Mouse (Mus musculus) lung, postnatal 0 days (tissue): ENCODE data around the gene Fcnb. TPM values are rescaled to one million over a fixed set of nuclear protein-coding genes. Genes with fewer than 3 reads are reported as not detected.

Source experiments
- ATAC-seq: fragments of 200-750 bp; cut with Nextera tagmentation; 2 replicates; pipeline ENCODE4 v1.8.0; 2017; ENCODE audit warnings: moderate library complexity
- DNase-seq: peaks from one replicate; pipeline ENCODE4 v3.0.0-alpha.2; 2016; ENCODE audit warnings: low spot score
- H3K27ac ChIP-seq: fragments of 300-500 bp; sonication (generic); 2 replicates; pipeline ENCODE4 v1.5.1; 2014; ENCODE audit warnings: antibody characterized with exemption, mild to moderate bottlenecking, low read length, mixed read lengths
- H3K27me3 ChIP-seq: fragments of 300-500 bp; sonication (generic); replicated peaks from 2 replicates; pipeline ENCODE4 v1.6.1; 2014; ENCODE audit warnings: low read length, mixed read lengths; ENCODE audit not compliant: insufficient read depth
- H3K36me3 ChIP-seq: fragments of 300-500 bp; sonication (generic); 2 replicates; pipeline ENCODE4 v1.6.1; 2014; ENCODE audit warnings: low read length, mixed read lengths; ENCODE audit not compliant: insufficient read depth
- H3K4me1 ChIP-seq: fragments of 300-500 bp; sonication (generic); 2 replicates; pipeline ENCODE4 v1.6.1; 2014; ENCODE audit warnings: antibody characterized with exemption, low read depth, low read length, mixed read lengths; ENCODE audit not compliant: insufficient read depth
- H3K4me2 ChIP-seq: fragments of 300-500 bp; sonication (generic); replicated peaks from 2 replicates; pipeline ENCODE4 v1.6.1; 2014; ENCODE audit warnings: low read depth, mild to moderate bottlenecking, low read length, moderate library complexity, mixed read lengths
- H3K4me3 ChIP-seq: fragments of 300-500 bp; sonication (generic); 2 replicates; pipeline ENCODE4 v1.5.1; 2014; ENCODE audit warnings: low read depth, low read length
- H3K9ac ChIP-seq: fragments of 300-500 bp; sonication (generic); replicated peaks from 2 replicates; pipeline ENCODE4 v1.6.1; 2014; ENCODE audit warnings: low read depth, mild to moderate bottlenecking
- H3K9me3 ChIP-seq: fragments of 300-500 bp; sonication (generic); 2 replicates; pipeline ENCODE4 v1.6.1; 2016; ENCODE audit warnings: low read length, mixed read lengths
- CTCF ChIP-seq: IDR thresholded peaks from 2 replicates; pipeline ENCODE4 v1.5.1; 2016; ENCODE audit warnings: antibody characterized with exemption, mild to moderate bottlenecking
- EP300 ChIP-seq: IDR thresholded peaks from 2 replicates; pipeline ENCODE4 v1.6.1; 2016; ENCODE audit warnings: antibody characterized with exemption, mild to moderate bottlenecking, control low read depth
- WGBS: fragments of 180-500 bp; shearing (Covaris S2); extraction: QIAGEN DNeasy Blood & Tissue Kit; methylation state at CpG from one replicate; pipeline ENCODE4 v1.1.7; 2014; 5-methylcytosine and 5-hydroxymethylcytosine counted together
- polyA plus RNA-seq: library from polyadenylated mRNA; unstranded; fragments of >200 nt; fragmentation: Nextera tagmentation; extraction: Ambion mirVana; gene quantifications from 2 replicates; pipeline ENCODE4 v1.2.1, GENCODE M21; 2015

The Fcnb gene
- polyA plus RNA-seq, 1 experiment from 2014 or later = 1.1 TPM

DNA sequence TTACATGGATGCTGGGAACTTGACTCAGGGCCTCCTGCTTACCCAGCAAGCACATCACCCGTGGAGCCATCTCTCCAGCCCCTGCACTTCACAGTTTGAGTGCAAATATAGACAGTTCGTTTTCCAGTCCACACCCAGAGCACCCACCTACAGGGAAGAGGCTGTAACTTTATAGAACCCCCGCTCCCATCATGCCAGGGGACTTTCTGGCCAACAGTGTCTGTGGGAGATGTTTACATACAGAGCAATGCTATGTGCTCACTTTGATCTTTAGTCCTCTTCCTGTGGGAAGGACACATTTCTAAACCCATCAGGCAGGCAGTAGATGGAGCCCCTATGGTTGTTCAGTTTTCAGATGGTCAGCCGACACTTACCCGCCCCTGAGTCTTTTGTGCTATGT, 18.0 kb downstream of the Fcnb start:
- H3K27ac ChIP-seq = no peak overlapping the region
- 53% methylated on average over 5 of the region's 5 CpGs for WGBS
- no peak overlapping the region for H3K9ac ChIP-seq
- no peak for ATAC-seq
- H3K4me1 ChIP-seq = no peaks in the 10 kb centered on the region
- H3K4me3 ChIP-seq = no peak overlapping the region
- H3K4me2 ChIP-seq = no peak overlapping the region
- no peaks in the 10 kb centered on the region for H3K27me3 ChIP-seq
- no peak for DNase-seq
- no peaks in the 10 kb centered on the region for H3K9me3 ChIP-seq
- TF ChIP-seq CTCF = no peak
- no peak for TF ChIP-seq EP300
- H3K36me3 ChIP-seq = no peaks in the 10 kb centered on the region

GRCm38 (mm10) chr2:28065081-28065651, 19.5 kb downstream of the Fcnb start:
- no peak overlapping the region for H3K27ac ChIP-seq
- WGBS = 81% methylated on average over 5 of the region's 5 CpGs
- no peaks in the 10 kb centered on the region for H3K4me1 ChIP-seq
- no peak overlapping the region for H3K4me3 ChIP-seq
- no peaks in the 10 kb centered on the region for H3K27me3 ChIP-seq
- TF ChIP-seq EP300 = no peak
- no peak for TF ChIP-seq CTCF
- H3K36me3 ChIP-seq = no peaks in the 10 kb centered on the region
- no peak for DNase-seq
- H3K4me2 ChIP-seq = no peak overlapping the region
- H3K9me3 ChIP-seq = no peaks in the 10 kb centered on the region
- ATAC-seq = no peak
- H3K9ac ChIP-seq = no peak overlapping the region

- no peak overlapping the region for H3K9ac ChIP-seq
- no peak overlapping the region for H3K27ac ChIP-seq
- no peaks in the 10 kb centered on the region for H3K9me3 ChIP-seq
- H3K27me3 ChIP-seq = no peaks in the 10 kb centered on the region
- no peaks in the 10 kb centered on the region for H3K4me1 ChIP-seq
- no peak for TF ChIP-seq EP300
- TF ChIP-seq CTCF = no peak
- no peaks in the 10 kb centered on the region for H3K36me3 ChIP-seq
- H3K4me2 ChIP-seq = no peak overlapping the region
- WGBS = 62% methylated on average over 7 of the region's 7 CpGs
- ATAC-seq (no peak), DNase-seq (no peak)
- H3K4me3 ChIP-seq = no peak overlapping the region
Measured at GRCm38 (mm10) chr2:28064339-28065080, 20.2 kb downstream of the Fcnb start.

- no peak for TF ChIP-seq CTCF
- no peak for TF ChIP-seq EP300
- no peaks in the 10 kb centered on the region for H3K36me3 ChIP-seq
- H3K4me3 ChIP-seq = no peak overlapping the region
- no peaks in the 10 kb centered on the region for H3K27me3 ChIP-seq
- H3K4me2 ChIP-seq = no peak overlapping the region
- 81% methylated on average over 4 of the region's 4 CpGs for WGBS
- ATAC-seq (no peak), DNase-seq (no peak)
- H3K4me1 ChIP-seq = no peaks in the 10 kb centered on the region
- no peak overlapping the region for H3K27ac ChIP-seq
- no peak overlapping the region for H3K9ac ChIP-seq
- H3K9me3 ChIP-seq = no peaks in the 10 kb centered on the region
Measured at GRCm38 (mm10) chr2:28063711-28064338, 20.9 kb downstream of the Fcnb start.

DNA sequence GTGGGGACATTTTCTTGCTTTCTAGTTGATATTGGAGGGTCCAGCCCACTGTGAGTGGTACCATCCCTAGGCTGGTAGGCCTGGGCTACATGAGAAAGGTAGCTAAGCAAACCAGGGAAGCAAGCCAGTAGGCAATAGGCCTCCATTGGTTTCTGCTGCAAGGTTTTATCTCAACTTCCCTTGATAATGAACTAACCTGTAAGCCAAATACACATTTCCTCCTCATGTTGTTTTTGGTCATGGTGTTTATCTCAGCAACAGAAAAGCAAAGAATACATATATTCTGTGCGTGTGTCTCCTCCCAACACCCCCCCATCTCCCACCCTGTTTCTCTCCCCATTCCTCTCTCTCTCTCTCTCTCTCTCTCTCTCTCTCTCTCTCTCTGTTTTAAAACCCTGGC, 24.8 kb downstream of the Fcnb start:
- DNase-seq (no peak), ATAC-seq (no peak)
- H3K27me3 ChIP-seq = no peaks in the 10 kb centered on the region
- H3K4me1 ChIP-seq = no peaks in the 10 kb centered on the region
- no peak overlapping the region for H3K4me3 ChIP-seq
- H3K9me3 ChIP-seq = no peaks in the 10 kb centered on the region
- no peak overlapping the region for H3K27ac ChIP-seq
- 70% methylated on average over 1 of the region's 1 CpGs for WGBS
- H3K9ac ChIP-seq = no peak overlapping the region
- TF ChIP-seq EP300 (no peak), CTCF (no peak)
- H3K36me3 ChIP-seq = no peaks in the 10 kb centered on the region
- H3K4me2 ChIP-seq = no peak overlapping the region

- 84% methylated on average over 7 of the region's 7 CpGs for WGBS
- Histone ChIP-seq H3K36me3 (no peaks in the 10 kb centered on the region), H3K4me1 (no peaks in the 10 kb centered on the region), H3K9me3 (no peaks in the 10 kb centered on the region), H3K4me3 (no peak overlapping the region), H3K9ac (no peak overlapping the region), H3K27ac (no peak overlapping the region), H3K4me2 (no peak overlapping the region), H3K27me3 (no peaks in the 10 kb centered on the region)
- no peak for ATAC-seq
- no peak for TF ChIP-seq CTCF
- no peak for TF ChIP-seq EP300
- no peak for DNase-seq
Measured at GRCm38 (mm10) chr2:28047092-28047491, 37.6 kb downstream of the Fcnb start.
